Mouse (Mus musculus) G1E (cell line): ENCODE measurements around the gene Cyfip2.

Experiments used
- CTCF ChIP-seq: IDR thresholded peaks from 2 replicates; pipeline ENCODE4 v1.5.1; 2012; ENCODE audit warnings: low read depth, low read length, inconsistent platforms, mixed read lengths
- GATA1 ChIP-seq: IDR thresholded peaks from 2 replicates; pipeline ENCODE4 v1.6.1; 2012; ENCODE audit warnings: borderline replicate concordance, low read length, inconsistent platforms, mixed read lengths
- TAL1 ChIP-seq: conservative IDR thresholded peaks from 2 replicates; pipeline ENCODE4 v1.6.1; 2012; ENCODE audit warnings: low read depth, low read length, inconsistent platforms, mixed read lengths

- TF ChIP-seq TAL1 (no peak), CTCF (no peak), GATA1 (no peak)
Measured at GRCm38 (mm10) chr11:46145163-46145875, 167.3 kb downstream of the Cyfip2 start.
